Mouse (Mus musculus) C2C12 (cell line): ENCODE measurements around the gene Hist1h1d. TPM values are rescaled to one million over a fixed set of nuclear protein-coding genes. Genes with fewer than 3 reads are reported as not detected.

Experiments
- H3K27me3 ChIP-seq: one replicate; pipeline ENCODE4 v1.6.1; 2011; ENCODE audit not compliant: control insufficient read depth, insufficient read depth, insufficient read length
- H3K36me3 ChIP-seq: one replicate; pipeline ENCODE4 v1.6.1; 2011; ENCODE audit not compliant: control insufficient read depth, insufficient read depth
- H3K4me3 ChIP-seq: one replicate; pipeline ENCODE4 v1.5.1; 2011; ENCODE audit warnings: mild to moderate bottlenecking, control low read depth; ENCODE audit not compliant: poor library complexity, insufficient read depth, severe bottlenecking
- H3K79me2 ChIP-seq: one replicate; pipeline ENCODE4 v1.6.1; 2011; ENCODE audit not compliant: control insufficient read depth, insufficient read depth
- H3K79me3 ChIP-seq: one replicate; pipeline ENCODE4 v1.6.1; 2011; ENCODE audit warnings: low read depth, control low read depth
- H3ac ChIP-seq: one replicate; pipeline ENCODE3; 2011; ENCODE audit warnings: low read depth; ENCODE audit not compliant: control insufficient read depth, insufficient read length
- CEBPB ChIP-seq: IDR thresholded peaks from one replicate; pipeline ENCODE4 v1.6.1; 2011; ENCODE audit warnings: low read depth, mild to moderate bottlenecking, control low read depth, moderate library complexity
- CTCF ChIP-seq: IDR thresholded peaks from one replicate; pipeline ENCODE4 v1.5.1; 2011; ENCODE audit not compliant: control insufficient read depth, insufficient read depth, insufficient read length
- FOSL1 ChIP-seq: IDR thresholded peaks from one replicate; pipeline ENCODE4 v1.8.0; 2011; ENCODE audit warnings: mild to moderate bottlenecking, low read length; ENCODE audit not compliant: poor library complexity, insufficient read depth, severe bottlenecking
- MAX ChIP-seq: IDR thresholded peaks from one replicate; pipeline ENCODE4 v1.6.1; 2011; ENCODE audit warnings: mild to moderate bottlenecking, control low read depth
- MYOD1 ChIP-seq: IDR thresholded peaks from one replicate; pipeline ENCODE4 v1.6.1; 2011; ENCODE audit warnings: low read depth; ENCODE audit not compliant: control insufficient read depth, insufficient read length
- MYOG ChIP-seq: IDR thresholded peaks from one replicate; pipeline ENCODE4 v1.6.1; 2011; ENCODE audit not compliant: control insufficient read depth, insufficient read length; ENCODE audit errors: extremely low read depth
- USF1 ChIP-seq: IDR thresholded peaks from one replicate; pipeline ENCODE4 v1.6.1; 2011; ENCODE audit warnings: low read depth, mild to moderate bottlenecking, control low read depth, moderate library complexity
- long read RNA-seq, 2 experiments: library from polyadenylated mRNA; unstranded; transcript quantifications; one replicate each; pipeline ENCODE4 v2.0.0; 2019 to 2020
- polyA plus RNA-seq: library from polyadenylated mRNA; unstranded; fragments of >200 nt; fragmentation: generic; extraction: Trizol; gene quantifications from one replicate; pipeline ENCODE4 v1.2.1, GENCODE M21; 2012; ENCODE audit warnings: missing spikeins

Hist1h1d gene
- 0.25 TPM for polyA plus RNA-seq
- long read RNA-seq, experiment 1: 0 reads
- long read RNA-seq, experiment 2: 0 reads

DNA sequence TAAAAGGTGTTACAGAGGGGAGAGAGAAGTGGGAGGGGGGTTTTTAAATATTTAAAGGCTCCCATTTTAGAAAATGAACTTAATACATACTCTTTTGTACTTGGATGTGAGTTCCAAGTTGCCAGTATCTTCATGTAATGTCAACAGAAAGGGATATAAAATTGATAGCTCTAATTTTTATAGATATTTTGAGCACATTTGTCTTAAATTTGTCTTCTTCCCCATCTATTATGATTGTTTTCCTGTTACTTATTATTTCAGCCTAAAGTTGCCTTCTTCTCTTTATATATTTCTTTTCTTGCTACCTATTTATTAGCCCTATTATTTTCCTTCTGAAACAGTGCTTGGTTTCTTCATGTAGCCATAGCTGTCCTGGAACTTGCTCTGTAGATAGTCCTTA, at the start of gene Hist1h1d:
Gene Hist1h1d, plus strand, starts transcription at position 301 of the 400 bp plus-strand sequence.
- H3ac ChIP-seq: no peak within 1 kb of the TSS
- H3K4me3 ChIP-seq: no peak within 1 kb of the TSS
- H3K79me2 ChIP-seq: no peaks in the 10 kb centered on the region
- TF ChIP-seq CTCF (no peak), MAX (no peak), USF1 (no peak), MYOG (no peak), MYOD1 (no peak), FOSL1 (no peak), CEBPB (no peak)
- H3K36me3 ChIP-seq: no peaks in the 10 kb centered on the region
- H3K79me3 ChIP-seq: no peaks in the 10 kb centered on the region
- H3K27me3 ChIP-seq: no peaks in the 10 kb centered on the region

GRCm38 (mm10) chr13:23503797-23504196, 49.3 kb upstream of the Hist1h1d start:
- H3K79me2 ChIP-seq: no peaks in the 10 kb centered on the region
- H3K79me3 ChIP-seq: no peaks in the 10 kb centered on the region
- H3K36me3 ChIP-seq: no peaks in the 10 kb centered on the region
- no peak overlapping the region for H3ac ChIP-seq
- H3K4me3 ChIP-seq: no peak overlapping the region
- H3K27me3 ChIP-seq: no peaks in the 10 kb centered on the region
- peak; percentile 63 for TF ChIP-seq MAX
- no peak for TF ChIP-seq CTCF
- TF ChIP-seq USF1: peak; percentile 87

GRCm38 (mm10) chr13:23505662-23506345, 47.3 kb upstream of the Hist1h1d start:
- Histone ChIP-seq H3K79me2 (no peaks in the 10 kb centered on the region), H3K27me3 (no peaks in the 10 kb centered on the region), H3K79me3 (no peaks in the 10 kb centered on the region), H3K4me3 (peak overlapping the region; percentile 7), H3K36me3 (no peaks in the 10 kb centered on the region), H3ac (peak overlapping the region; percentile 67)
- no peak for TF ChIP-seq CEBPB
- TF ChIP-seq MAX: no peak
- no peak for TF ChIP-seq MYOG
- TF ChIP-seq USF1: no peak

DNA sequence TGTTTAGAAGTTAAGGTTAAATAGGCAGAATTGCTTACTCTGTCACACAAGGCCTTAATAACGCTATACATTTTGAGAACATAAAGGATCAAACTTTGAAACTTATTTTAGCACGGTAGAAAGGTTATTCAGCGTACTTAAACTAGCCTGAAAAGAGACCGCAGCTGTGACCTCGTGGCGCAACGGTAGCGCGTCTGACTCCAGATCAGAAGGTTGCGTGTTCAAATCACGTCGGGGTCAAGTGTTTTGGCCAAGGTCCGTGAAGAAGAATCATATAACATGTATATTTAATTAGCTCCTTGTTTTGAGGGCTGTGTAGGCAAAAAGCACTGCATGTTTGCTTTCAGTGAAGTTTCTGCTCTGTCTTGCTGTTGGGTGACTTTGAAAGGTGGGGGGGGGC, 46.7 kb upstream of the Hist1h1d start:
- Histone ChIP-seq H3ac (no peak overlapping the region), H3K79me2 (no peaks in the 10 kb centered on the region), H3K79me3 (no peaks in the 10 kb centered on the region), H3K27me3 (no peaks in the 10 kb centered on the region), H3K36me3 (no peaks in the 10 kb centered on the region), H3K4me3 (peak overlapping the region; percentile 7)
- TF ChIP-seq FOSL1: no peak
- TF ChIP-seq CEBPB: peak; percentile 7
- no peak for TF ChIP-seq USF1
- no peak for TF ChIP-seq MYOG

GRCm38 (mm10) chr13:23506819-23507515, 46.1 kb upstream of the Hist1h1d start:
- no peaks in the 10 kb centered on the region for H3K79me2 ChIP-seq
- H3K4me3 ChIP-seq: no peak overlapping the region
- no peaks in the 10 kb centered on the region for H3K36me3 ChIP-seq
- no peak for TF ChIP-seq MYOD1
- TF ChIP-seq FOSL1: no peak
- no peak for TF ChIP-seq CTCF
- no peak for TF ChIP-seq MYOG
- TF ChIP-seq USF1: no peak
- no peak for TF ChIP-seq MAX
- TF ChIP-seq CEBPB: no peak
- H3ac ChIP-seq: no peak overlapping the region
- H3K27me3 ChIP-seq: no peaks in the 10 kb centered on the region
- H3K79me3 ChIP-seq: no peaks in the 10 kb centered on the region

DNA sequence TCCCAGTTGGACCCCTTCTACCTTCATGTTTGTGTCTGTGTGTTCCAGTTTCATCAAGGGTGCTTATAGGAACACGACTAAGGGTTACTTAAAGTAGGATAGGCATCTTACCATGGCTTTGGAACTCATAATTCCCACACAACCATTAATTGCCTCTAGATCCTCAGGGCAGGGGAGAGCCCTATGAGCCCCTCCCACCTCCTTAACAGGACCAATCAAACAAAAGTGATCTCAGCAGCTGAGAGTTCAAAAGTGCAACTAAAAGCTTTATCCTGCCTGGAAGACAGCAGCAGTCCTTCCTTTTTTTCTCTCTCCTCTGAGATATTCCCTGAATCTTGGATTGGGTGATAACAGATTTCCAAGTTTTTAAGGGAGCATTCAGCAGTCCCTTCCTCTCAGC, 42.9 kb upstream of the Hist1h1d start:
- TF ChIP-seq CEBPB (no peak), MYOD1 (no peak), MAX (no peak), CTCF (no peak), USF1 (no peak), MYOG (no peak)
- Histone ChIP-seq H3K79me2 (no peaks in the 10 kb centered on the region), H3K79me3 (no peaks in the 10 kb centered on the region), H3K4me3 (no peak overlapping the region), H3K36me3 (no peaks in the 10 kb centered on the region), H3K27me3 (no peaks in the 10 kb centered on the region), H3ac (no peak overlapping the region)
